Mouse (Mus musculus) spleen, postnatal 0 days (tissue): ENCODE data around the gene Stambpl1. TPM values are rescaled to one million over a fixed set of nuclear protein-coding genes. Genes with fewer than 3 reads are reported as not detected.

ENCODE experiments used
- polyA plus RNA-seq: library from polyadenylated mRNA; unstranded; fragments of >200 nt; fragmentation: Nextera tagmentation; extraction: Ambion mirVana; gene quantifications from 2 replicates; pipeline ENCODE4 v1.2.1, GENCODE M21; 2015

Stambpl1 gene
- 6.8 and 9.2 TPM in 2 replicates for polyA plus RNA-seq

DNA sequence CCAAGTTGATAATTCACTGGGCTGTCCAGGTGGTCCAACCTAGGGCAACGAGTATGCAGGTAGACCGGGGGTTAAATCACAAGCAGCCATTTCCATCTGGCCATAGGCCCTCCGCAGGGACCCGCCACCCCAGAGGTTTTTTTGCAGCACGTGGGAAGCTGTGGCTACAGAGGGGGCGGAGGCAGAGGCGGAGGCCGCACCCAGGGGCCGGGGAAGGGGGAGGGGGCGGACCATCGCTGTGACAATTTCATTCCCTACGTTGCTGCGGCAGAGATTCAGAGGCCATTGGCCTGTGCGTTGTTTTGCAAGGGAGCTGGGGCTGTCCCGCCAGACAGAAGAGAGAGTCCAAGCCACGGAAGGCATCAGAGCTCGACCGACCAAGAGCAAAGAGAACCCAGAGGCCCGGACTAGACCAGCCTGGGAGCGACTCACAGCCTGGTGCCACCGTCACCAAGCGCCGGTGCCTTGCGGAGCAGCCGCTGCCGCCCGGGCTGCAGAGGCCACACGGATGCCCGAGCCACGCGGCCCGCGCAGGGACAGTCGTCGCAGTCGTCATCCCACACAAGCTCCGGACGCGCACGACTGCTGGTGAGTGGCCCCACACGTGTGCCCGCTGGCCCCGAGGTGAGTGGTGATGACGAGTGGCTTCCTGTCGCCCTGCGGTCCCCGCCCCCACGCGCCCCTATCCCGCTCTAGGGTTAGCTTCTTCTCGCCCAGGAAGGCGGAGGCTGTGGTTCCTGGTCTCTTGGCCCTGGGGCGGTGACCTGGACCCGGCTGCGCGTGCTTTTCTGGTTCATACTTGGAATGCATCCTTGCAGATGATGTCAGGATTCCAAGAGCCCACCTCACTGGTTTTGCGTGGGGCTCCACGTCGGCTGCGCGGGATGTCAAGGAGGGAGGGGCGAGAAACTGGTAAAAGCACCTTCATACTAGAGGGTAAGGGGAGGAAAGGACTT, at the start of gene Stambpl1:
Gene Stambpl1 (plus strand): TSS at position 222 of the 956 bp plus-strand sequence.

DNA sequence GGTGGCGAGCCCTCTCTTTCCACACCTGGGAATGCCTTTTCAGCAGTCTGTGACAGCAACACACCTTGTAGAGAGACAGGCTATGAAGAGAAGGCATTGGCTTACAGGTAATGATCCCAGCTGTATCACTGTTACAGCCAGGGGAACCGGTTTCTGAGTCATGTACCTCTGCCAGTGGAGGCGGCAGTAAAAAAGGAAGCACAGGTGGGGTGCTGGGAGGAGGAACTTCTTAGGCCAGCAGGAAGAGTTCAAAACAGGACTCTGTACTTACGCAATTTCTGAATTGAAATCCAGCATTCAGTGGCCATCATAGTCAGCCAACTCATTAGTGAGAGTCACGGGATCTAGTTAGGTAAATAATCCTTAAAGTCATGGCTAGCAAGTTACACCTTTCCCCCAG, 26.1 kb upstream of the Stambpl1 start, which contains the start of gene Ankrd22:
Gene Ankrd22 (minus strand): TSS at position 163 of the 400 bp plus-strand sequence.

DNA sequence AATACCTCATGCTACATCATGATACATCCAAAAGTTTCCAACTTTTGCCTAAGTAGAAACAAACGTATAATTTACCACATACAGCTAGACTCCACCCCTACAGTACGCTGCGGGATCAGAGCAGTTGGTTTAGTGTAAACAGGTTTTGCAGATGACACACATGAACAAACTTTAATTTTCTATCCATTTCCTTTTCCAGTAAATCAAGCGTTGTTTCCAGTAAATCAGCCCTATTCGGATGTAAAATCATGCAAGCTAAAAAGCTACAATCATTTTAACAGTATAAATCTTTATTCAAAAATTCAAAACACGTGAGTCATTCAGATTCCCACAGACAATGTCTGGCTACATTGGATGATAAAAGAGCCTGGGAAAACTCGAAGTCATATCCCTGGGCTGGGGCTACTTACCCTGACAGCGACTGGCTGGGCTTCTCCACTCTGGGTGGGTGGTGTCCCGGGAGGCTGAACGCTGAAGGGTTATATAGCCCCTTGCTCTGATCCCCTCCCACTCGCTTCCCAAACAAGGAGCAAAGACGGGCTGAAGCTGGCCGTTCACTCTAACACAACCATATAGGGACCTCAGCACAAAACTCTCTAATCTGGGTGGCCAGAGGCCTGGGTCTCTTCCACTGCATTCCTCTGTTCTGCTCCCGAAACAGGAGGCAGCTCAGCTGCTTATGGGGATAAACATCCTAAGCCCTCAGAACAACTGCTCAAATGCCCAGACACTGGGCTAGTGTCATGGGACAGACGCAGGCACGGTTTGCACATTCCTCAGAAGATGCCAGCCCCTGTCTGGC, 63.1 kb downstream of the Stambpl1 start, which contains the start of gene Acta2:
Gene Acta2 (minus strand): TSS at position 711 of the 802 bp plus-strand sequence.

Other genes with a start within 250 kb of the Stambpl1 start
- not detected in 2 replicates for gene Lipf, start 231.0 kb upstream of the Stambpl1 start, polyA plus RNA-seq
- 0.16 TPM in 1 of 2 replicates, not detected in the other for gene Lipk, start 183.9 kb upstream of the Stambpl1 start, polyA plus RNA-seq
- not detected in 2 replicates for gene Lipn, start 124.9 kb upstream of the Stambpl1 start, polyA plus RNA-seq
- gene Lipm, start 91.3 kb upstream of the Stambpl1 start, polyA plus RNA-seq = not detected in 2 replicates
- 1.9 and 3.4 TPM in 2 replicates for gene Ankrd22, start 26.2 kb upstream of the Stambpl1 start, polyA plus RNA-seq
- gene Acta2, start 63.4 kb downstream of the Stambpl1 start, polyA plus RNA-seq = 204 and 289 TPM in 2 replicates
- gene Fas, start 98.4 kb downstream of the Stambpl1 start, polyA plus RNA-seq = 4.6 and 5.4 TPM in 2 replicates